8 mouse cellular contexts compared by ENCODE assay signal in genomic region chr11:69331929-69332405, GRCm38 (mm10). TPM values are rescaled to one million over a fixed set of nuclear protein-coding genes. Genes with fewer than 3 reads are reported as not detected.
A peak's percentile ranks its signal among the peaks of the same experiment; 100 is the strongest.
DNase-seq lines count a peak whose midpoint lies in the region; ATAC-seq lines count a peak whose summit lies in the region.

No protein-coding gene starts in this region.

- peaks cover 30% of the 10 kb centered on the region for H3K4me1 ChIP-seq in embryonic facial prominence, embryonic 10.5 days
- peaks cover 17% of the 10 kb centered on the region for H3K4me1 ChIP-seq in intestine, embryonic 16.5 days (ENCODE audit: control insufficient read depth, insufficient read depth, low read length)

- H3K9me3 ChIP-seq in embryonic facial prominence, embryonic 10.5 days = no peaks in the 10 kb centered on the region
- no peaks in the 10 kb centered on the region for H3K9me3 ChIP-seq in intestine, embryonic 16.5 days (ENCODE audit: control insufficient read depth, low read length)

- DNase-seq in adrenal gland, postnatal 14 days = peak; percentile 90
- peak; percentile 86 for DNase-seq in embryonic facial prominence, embryonic 10.5 days (ENCODE audit: low spot score)
- DNase-seq in left cerebral cortex, postnatal 25 days (ENCODE audit: low spot score in 2 of 2) = peak; percentile 75 to 84
- peak; percentile 93 for DNase-seq in right cerebral cortex, postnatal 10 days (ENCODE audit: low spot score in 2 of 2)
- DNase-seq in urinary bladder, postnatal 14 days (ENCODE audit: low spot score) = peak; percentile 77

- H3K4me3 ChIP-seq in embryonic facial prominence, embryonic 10.5 days = peak overlapping the region; percentile 67
- peak overlapping the region; percentile 62 for H3K4me3 ChIP-seq in intestine, embryonic 16.5 days (ENCODE audit: low read length)

- intact Hi-C loops in left cerebral cortex, postnatal 25 days (cut with DNase I) = no loop called here

- H3K4me2 ChIP-seq in intestine, embryonic 16.5 days (ENCODE audit: low read depth, low read length) = peak overlapping the region; percentile 75

- H3K27ac ChIP-seq in embryonic facial prominence, embryonic 10.5 days (replicated peaks) = peak overlapping the region; percentile 86
- peak overlapping the region; percentile 79 for H3K27ac ChIP-seq in intestine, embryonic 16.5 days (ENCODE audit: low read length)

- peak; percentile 31; the same call in 1 of the 2 replicates for ATAC-seq in granulocyte monocyte progenitor cell, adult 5-6 weeks (replicated peaks; ENCODE audit: poor library complexity, severe bottlenecking)
- ATAC-seq in intestine, embryonic 16.5 days = peak; percentile 71
- ATAC-seq in megakaryocyte progenitor cell, adult 5-6 weeks (replicated peaks; ENCODE audit: poor library complexity) = peak; percentile 60

- H3K27me3 ChIP-seq in embryonic facial prominence, embryonic 10.5 days (replicated peaks; ENCODE audit: low read depth, poor library complexity, severe bottlenecking) = peaks cover 53% of the 10 kb centered on the region
- no peaks in the 10 kb centered on the region; the same call in 1 of the 2 replicates for H3K27me3 ChIP-seq in intestine, embryonic 16.5 days (replicated peaks; ENCODE audit: control insufficient read depth, insufficient read depth, low read length)

- 2% methylated on average over 24 of the region's 24 CpGs for WGBS in embryonic facial prominence, embryonic 10.5 days
- under 1% methylated on average over 24 of the region's 24 CpGs for WGBS in intestine, embryonic 16.5 days

- peak overlapping the region; percentile 74 for H3K9ac ChIP-seq in intestine, embryonic 16.5 days (ENCODE audit: low read depth, low read length)

- no peaks in the 10 kb centered on the region for H3K36me3 ChIP-seq in embryonic facial prominence, embryonic 10.5 days (replicated peaks)
- no peaks in the 10 kb centered on the region for H3K36me3 ChIP-seq in intestine, embryonic 16.5 days (ENCODE audit: control insufficient read depth, insufficient read depth, low read length)

RNA-seq across cellular contexts. Expression of gene Kcnab3, which starts 5.9 kb away (rescaled TPM):
- total RNA-seq in adrenal gland, postnatal 14 days (2021) = 6.6 and 6.9 TPM in 2 replicates
- 0.75 and 1.1 TPM in 2 replicates for polyA plus RNA-seq in embryonic facial prominence, embryonic 10.5 days (2016; fragmentation: Nextera tagmentation; extraction: Ambion mirVana)
- total RNA-seq in granulocyte monocyte progenitor cell, adult 5-6 weeks (2014; fragmentation: Nextera tagmentation) = not detected in 2 replicates
- total RNA-seq in granulocyte monocyte progenitor cell, adult 5-6 weeks (2017) = 0.09 TPM in 1 of 2 replicates, not detected in the other
- 1.7 and 2.4 TPM in 2 replicates for polyA plus RNA-seq in intestine, embryonic 16.5 days (2015; fragmentation: Nextera tagmentation; extraction: Ambion mirVana)
- 10 to 100 TPM; 67.1 to 68.0 TPM for total RNA-seq in left cerebral cortex, postnatal 25 days (2021)
- 0.07 and 0.34 TPM in 2 replicates for total RNA-seq in megakaryocyte progenitor cell, adult 5-6 weeks (2015)
- 0.14 TPM in 1 of 2 replicates, not detected in the other for total RNA-seq in megakaryocyte progenitor cell, adult 5-6 weeks (2017)

RNA-seq across cellular contexts. Expression of gene Trappc1, which starts 8.2 kb away (rescaled TPM):
- total RNA-seq in adrenal gland, postnatal 14 days (2021) = 82.9 and 83.2 TPM in 2 replicates
- polyA plus RNA-seq in embryonic facial prominence, embryonic 10.5 days (2016; fragmentation: Nextera tagmentation; extraction: Ambion mirVana) = 152 and 159 TPM in 2 replicates
- 89.2 and 132 TPM in 2 replicates for total RNA-seq in granulocyte monocyte progenitor cell, adult 5-6 weeks (2014; fragmentation: Nextera tagmentation)
- total RNA-seq in granulocyte monocyte progenitor cell, adult 5-6 weeks (2017) = 92.6 and 103 TPM in 2 replicates
- polyA plus RNA-seq in intestine, embryonic 16.5 days (2015; fragmentation: Nextera tagmentation; extraction: Ambion mirVana) = 141 and 149 TPM in 2 replicates
- total RNA-seq in left cerebral cortex, postnatal 25 days (2021) = 10 to 100 TPM; 59.0 to 60.5 TPM
- total RNA-seq in megakaryocyte progenitor cell, adult 5-6 weeks (2015) = 117 and 136 TPM in 2 replicates
- 87.2 and 103 TPM in 2 replicates for total RNA-seq in megakaryocyte progenitor cell, adult 5-6 weeks (2017)

RNA-seq across cellular contexts. Expression of gene Rnf227, which starts 8.3 kb away (rescaled TPM):
- total RNA-seq in adrenal gland, postnatal 14 days (2021) = 4.1 and 5.4 TPM in 2 replicates
- polyA plus RNA-seq in embryonic facial prominence, embryonic 10.5 days (2016; fragmentation: Nextera tagmentation; extraction: Ambion mirVana) = 18.7 and 18.8 TPM in 2 replicates
- 5.4 and 6.7 TPM in 2 replicates for total RNA-seq in granulocyte monocyte progenitor cell, adult 5-6 weeks (2014; fragmentation: Nextera tagmentation)
- total RNA-seq in granulocyte monocyte progenitor cell, adult 5-6 weeks (2017) = 4.5 and 7.6 TPM in 2 replicates
- 8.0 and 8.3 TPM in 2 replicates for polyA plus RNA-seq in intestine, embryonic 16.5 days (2015; fragmentation: Nextera tagmentation; extraction: Ambion mirVana)
- total RNA-seq in left cerebral cortex, postnatal 25 days (2021) = 100 to 1,000 TPM; 141 to 143 TPM
- 4.3 and 6.2 TPM in 2 replicates for total RNA-seq in megakaryocyte progenitor cell, adult 5-6 weeks (2015)
- total RNA-seq in megakaryocyte progenitor cell, adult 5-6 weeks (2017) = 5.1 and 7.1 TPM in 2 replicates

RNA-seq across cellular contexts. Expression of gene Cntrob, which starts 8.4 kb away (rescaled TPM):
- 9.0 and 10.7 TPM in 2 replicates for total RNA-seq in adrenal gland, postnatal 14 days (2021)
- polyA plus RNA-seq in embryonic facial prominence, embryonic 10.5 days (2016; fragmentation: Nextera tagmentation; extraction: Ambion mirVana) = 34.1 and 37.3 TPM in 2 replicates
- total RNA-seq in granulocyte monocyte progenitor cell, adult 5-6 weeks (2014; fragmentation: Nextera tagmentation) = 30.7 and 36.3 TPM in 2 replicates
- 21.3 and 24.2 TPM in 2 replicates for total RNA-seq in granulocyte monocyte progenitor cell, adult 5-6 weeks (2017)
- 17.3 and 17.8 TPM in 2 replicates for polyA plus RNA-seq in intestine, embryonic 16.5 days (2015; fragmentation: Nextera tagmentation; extraction: Ambion mirVana)
- 10 to 100 TPM; 14.2 to 18.3 TPM for total RNA-seq in left cerebral cortex, postnatal 25 days (2021)
- total RNA-seq in megakaryocyte progenitor cell, adult 5-6 weeks (2015) = 30.5 and 49.5 TPM in 2 replicates
- total RNA-seq in megakaryocyte progenitor cell, adult 5-6 weeks (2017) = 26.9 and 29.8 TPM in 2 replicates

RNA-seq across cellular contexts. Expression of gene Chd3, which starts 37.2 kb away (rescaled TPM):
- total RNA-seq in adrenal gland, postnatal 14 days (2021) = 109 and 118 TPM in 2 replicates
- polyA plus RNA-seq in embryonic facial prominence, embryonic 10.5 days (2016; fragmentation: Nextera tagmentation; extraction: Ambion mirVana) = 46.2 and 55.9 TPM in 2 replicates
- total RNA-seq in granulocyte monocyte progenitor cell, adult 5-6 weeks (2014; fragmentation: Nextera tagmentation) = 37.0 and 59.8 TPM in 2 replicates
- total RNA-seq in granulocyte monocyte progenitor cell, adult 5-6 weeks (2017) = 26.9 and 37.7 TPM in 2 replicates
- polyA plus RNA-seq in intestine, embryonic 16.5 days (2015; fragmentation: Nextera tagmentation; extraction: Ambion mirVana) = 33.4 and 35.5 TPM in 2 replicates
- 100 to 1,000 TPM; 449 to 474 TPM for total RNA-seq in left cerebral cortex, postnatal 25 days (2021)
- total RNA-seq in megakaryocyte progenitor cell, adult 5-6 weeks (2015) = 17.0 and 22.4 TPM in 2 replicates
- 19.9 and 38.2 TPM in 2 replicates for total RNA-seq in megakaryocyte progenitor cell, adult 5-6 weeks (2017)

Comparison
In these comparisons a context has a peak if more than half of its experiments do, and no peak if none do; other contexts are left out.
1. Peak in every context shown above with its lines: DNase-seq, ATAC-seq, H3K4me3 ChIP-seq and H3K27ac ChIP-seq.
2. RNA of gene Rnf227, which starts 8.3 kb away (total RNA-seq): 141 to 143 TPM in left cerebral cortex, postnatal 25 days; 4.5 to 7.6 TPM in granulocyte monocyte progenitor cell, adult 5-6 weeks, 4.3 to 7.1 TPM in megakaryocyte progenitor cell, adult 5-6 weeks and 4.1 to 5.4 TPM in adrenal gland, postnatal 14 days; every median in the first group is over 10 times any median in the second.